Mouse (Mus musculus) myocyte (in vitro differentiated cells): ENCODE data around the gene Htr6.

Experiments
- CEBPB ChIP-seq: IDR thresholded peaks from 2 replicates; pipeline ENCODE4 v1.6.1; 2011; ENCODE audit warnings: mild to moderate bottlenecking, moderate library complexity; ENCODE audit not compliant: poor library complexity, insufficient read depth, severe bottlenecking
- E2F4 ChIP-seq: IDR thresholded peaks from one replicate; pipeline ENCODE4 v1.6.1; 2011; ENCODE audit warnings: mild to moderate bottlenecking, control low read depth, moderate library complexity; ENCODE audit not compliant: insufficient read depth
- MAX ChIP-seq: IDR thresholded peaks from one replicate; pipeline ENCODE4 v1.6.1; 2011; ENCODE audit warnings: low read depth, mild to moderate bottlenecking, control low read depth
- MYOD1 ChIP-seq, 3 experiments: IDR thresholded peaks; one replicate each; pipeline ENCODE4 v1.6.1; 2011; ENCODE audit warnings: control low read depth in 2 of 3, low read depth in 2 of 3, mild to moderate bottlenecking in 2 of 3, moderate library complexity in 1 of 3; ENCODE audit not compliant: insufficient read length in 2 of 3, control insufficient read depth in 1 of 3
- MYOG ChIP-seq, 3 experiments: IDR thresholded peaks; one replicate each; pipeline ENCODE4 v1.6.1; 2011; ENCODE audit warnings: control low read depth in 2 of 3, low read depth in 2 of 3, mild to moderate bottlenecking in 2 of 3; ENCODE audit not compliant: insufficient read length in 2 of 3, control insufficient read depth in 1 of 3, insufficient read depth in 1 of 3
- POLR2A ChIP-seq: IDR thresholded peaks from one replicate; pipeline ENCODE4 v1.6.1; 2011; ENCODE audit warnings: low read depth, mild to moderate bottlenecking, control low read depth, moderate library complexity; ENCODE audit not compliant: insufficient read length
- POLR2AphosphoS2 ChIP-seq: IDR thresholded peaks from one replicate; pipeline ENCODE4 v1.6.1; 2011; ENCODE audit warnings: low read depth, control low read depth; ENCODE audit not compliant: insufficient read length
- SRF ChIP-seq: IDR thresholded peaks from one replicate; pipeline ENCODE4 v1.6.1; 2011; ENCODE audit warnings: low read depth; ENCODE audit not compliant: control insufficient read depth, insufficient read length
- TCF12 ChIP-seq: IDR thresholded peaks from one replicate; pipeline ENCODE4 v1.6.1; 2011; ENCODE audit warnings: mild to moderate bottlenecking, control low read depth; ENCODE audit not compliant: poor library complexity, insufficient read depth, severe bottlenecking
- USF1 ChIP-seq: IDR thresholded peaks from one replicate; pipeline ENCODE4 v1.6.1; 2011; ENCODE audit warnings: low read depth, mild to moderate bottlenecking, control low read depth, moderate library complexity

DNA sequence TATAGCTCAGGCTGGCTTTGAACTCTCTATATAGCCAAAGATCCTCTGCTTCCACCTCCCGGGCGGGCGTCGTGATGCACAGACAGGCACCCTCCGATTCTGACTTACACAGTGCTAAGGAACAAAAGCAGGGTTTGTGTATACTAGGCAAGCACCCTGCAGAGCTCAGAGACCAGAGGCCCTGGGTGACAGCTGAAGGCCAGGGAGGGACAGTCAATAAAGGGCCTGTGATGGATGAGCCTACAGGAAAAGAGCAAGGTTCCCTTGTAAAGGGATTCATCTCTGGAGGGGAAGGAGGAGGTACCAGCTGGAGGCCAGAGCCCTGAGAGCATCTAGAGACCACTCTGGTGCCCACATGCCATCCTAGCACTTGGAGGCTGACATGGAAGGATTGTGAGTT lies 22.0 kb downstream of the Htr6 start:
- TF ChIP-seq POLR2A (no peak), POLR2AphosphoS2 (no peak), SRF (no peak), MAX (no peak), E2F4 (no peak), USF1 (no peak), CEBPB (no peak), TCF12 (no peak), MYOG (IDR thresholded peaks at IDR 0.05; ENCODE audit: control insufficient read depth in 1 of 3, insufficient read depth in 1 of 3, insufficient read length in 2 of 3, low read depth in 2 of 3) (no peak), MYOD1 (IDR thresholded peaks at IDR 0.05; ENCODE audit: control insufficient read depth in 1 of 3, insufficient read length in 2 of 3, low read depth in 2 of 3) (no peak)
